Mouse (Mus musculus): ENCODE data around the gene Hmgxb4. TPM values are rescaled to one million over a fixed set of nuclear protein-coding genes. Genes with fewer than 3 reads are reported as not detected.
A peak's percentile ranks its signal among the peaks of the same experiment; 100 is the strongest.
"Not testable (repeated sequence)": the region's sequence is repeated elsewhere in the genome, so short reads cannot be mapped to it uniquely, and the experiment has no call there.

Gene Hmgxb4
- polyA plus RNA-seq (2017; shearing (Covaris generic)): 10 to 100 TPM; 32.6 to 57.3 (median 42.5) TPM

DNA sequence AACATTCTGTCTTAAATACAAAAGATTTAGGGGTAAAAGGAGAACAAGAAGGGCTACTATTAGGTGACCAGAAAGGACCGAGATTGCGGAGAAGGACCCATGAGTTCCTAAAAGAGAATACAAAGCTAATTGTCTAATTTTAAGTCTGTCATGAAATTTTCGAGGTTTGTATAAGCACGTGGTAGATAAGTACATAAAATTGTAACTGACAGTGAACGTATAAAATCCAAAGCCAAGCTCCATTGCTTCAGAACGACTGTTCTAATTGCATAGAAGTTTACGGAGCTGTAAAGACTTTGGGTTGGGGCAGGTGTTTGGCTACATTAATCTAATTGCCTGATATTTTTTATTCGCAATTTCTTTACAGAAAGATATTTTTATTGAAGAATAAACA, at the start of gene Hmgxb4:
TSS of gene Hmgxb4 (plus strand) at position 276 of the 394 bp plus-strand sequence.
- ATAC-seq: peak; percentile 8

DNA sequence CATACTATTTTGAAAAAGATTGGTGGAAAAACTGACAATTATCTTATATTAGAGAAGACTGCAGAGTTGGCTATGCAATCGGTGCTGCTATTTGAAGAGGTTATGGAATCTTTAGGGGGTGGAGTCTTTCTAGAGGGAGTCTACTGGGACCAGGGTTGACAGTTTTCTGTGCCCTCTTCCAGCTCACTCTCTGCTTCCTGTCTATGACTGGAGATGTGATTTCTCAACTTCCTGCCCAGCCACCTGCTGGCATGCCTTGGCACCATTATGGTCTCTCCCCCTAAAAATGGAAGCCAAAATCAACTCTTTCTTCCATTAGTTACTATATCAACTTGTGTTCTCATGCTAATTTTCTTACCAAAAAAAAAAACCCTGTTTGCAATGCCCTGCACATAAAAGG, 43.7 kb upstream of the Hmgxb4 start:
- no peak for ATAC-seq

DNA sequence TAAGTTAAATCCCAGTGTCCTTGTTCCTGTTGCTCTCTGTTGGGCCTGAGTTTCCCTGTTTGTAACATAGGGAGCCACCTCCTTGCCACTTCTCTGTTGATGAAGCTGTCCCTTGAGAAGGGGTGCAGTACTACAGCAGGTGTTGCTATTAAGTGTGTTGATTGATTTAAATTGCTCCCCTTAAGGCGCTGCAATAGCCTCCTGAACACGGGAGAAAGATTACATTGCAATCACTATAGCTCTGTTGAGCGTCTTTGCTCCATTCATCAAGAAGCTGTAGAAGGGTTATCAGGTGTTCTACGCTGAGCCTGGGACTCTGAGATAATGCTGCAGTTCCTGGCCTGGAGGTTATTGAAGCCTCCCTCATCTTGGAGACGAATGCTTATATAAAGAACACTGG, 29.2 kb upstream of the Hmgxb4 start:
- ATAC-seq: no peak

DNA sequence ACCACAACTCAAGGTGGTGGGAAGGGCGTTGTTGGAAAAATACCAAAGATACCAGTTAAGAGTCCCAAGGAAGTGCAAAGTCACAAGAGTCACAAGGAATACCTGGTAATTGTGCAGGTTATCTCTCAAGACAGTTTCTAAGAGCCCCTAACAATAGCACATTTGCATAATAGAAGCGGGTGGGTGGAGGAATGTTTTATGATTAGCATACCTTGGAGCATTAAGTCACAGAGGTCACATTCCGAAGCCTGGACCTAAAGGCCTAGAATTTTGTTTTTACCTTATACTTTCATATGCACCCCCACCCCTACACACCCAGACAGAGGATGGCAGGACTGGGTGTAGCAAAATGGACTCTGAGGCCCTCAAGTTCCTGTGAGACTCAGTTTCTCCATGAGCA, 22.9 kb upstream of the Hmgxb4 start:
- not testable (repeated sequence) for ATAC-seq

DNA sequence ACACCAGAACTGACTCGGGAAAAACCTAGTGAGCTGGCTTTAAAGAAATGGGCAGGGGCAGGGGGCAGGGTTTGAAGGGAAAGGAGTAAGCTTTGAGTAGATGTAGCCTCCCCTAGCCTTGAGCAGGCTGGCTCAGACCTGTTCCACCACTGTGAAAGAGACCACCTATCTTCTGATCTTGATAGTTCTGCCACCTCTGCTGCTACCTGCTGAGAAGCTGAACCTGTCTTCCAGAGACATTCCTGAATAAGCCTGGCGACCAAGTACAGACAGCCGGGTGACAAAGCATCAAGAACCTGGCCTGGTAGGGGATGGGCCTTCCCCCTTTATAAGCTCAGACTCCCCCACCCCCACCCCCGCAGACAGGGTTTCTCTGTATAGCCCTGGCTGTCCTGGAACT, 21.5 kb upstream of the Hmgxb4 start:
- ATAC-seq: no peak

DNA sequence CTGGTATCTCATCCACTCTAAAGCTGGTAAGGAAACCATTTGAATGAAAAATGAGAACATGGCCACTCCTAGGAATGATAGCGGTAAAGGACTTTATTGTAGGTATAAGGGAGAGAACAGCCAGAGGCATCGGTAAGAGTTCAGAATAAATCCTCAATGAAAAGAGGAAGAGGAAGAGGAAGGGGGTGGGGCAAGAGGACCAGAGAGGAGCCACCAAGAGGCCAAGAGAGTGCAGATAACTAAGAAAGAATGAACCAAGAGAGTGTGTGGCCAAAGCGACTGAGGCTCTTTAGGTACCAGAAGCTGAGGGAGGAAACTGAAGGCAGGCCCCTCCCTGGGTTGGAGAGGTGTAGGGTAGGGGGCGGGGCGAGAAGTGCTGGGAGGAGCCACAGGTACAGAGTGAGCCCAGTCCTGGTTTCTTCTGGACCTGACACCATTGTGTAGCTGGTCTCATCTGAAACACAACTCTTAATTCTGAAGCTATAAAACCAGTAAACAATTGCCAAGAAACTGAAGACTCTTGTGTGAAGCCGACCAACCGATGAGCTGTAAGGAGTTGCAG, 20.8 kb upstream of the Hmgxb4 start:
- no peak for ATAC-seq

DNA sequence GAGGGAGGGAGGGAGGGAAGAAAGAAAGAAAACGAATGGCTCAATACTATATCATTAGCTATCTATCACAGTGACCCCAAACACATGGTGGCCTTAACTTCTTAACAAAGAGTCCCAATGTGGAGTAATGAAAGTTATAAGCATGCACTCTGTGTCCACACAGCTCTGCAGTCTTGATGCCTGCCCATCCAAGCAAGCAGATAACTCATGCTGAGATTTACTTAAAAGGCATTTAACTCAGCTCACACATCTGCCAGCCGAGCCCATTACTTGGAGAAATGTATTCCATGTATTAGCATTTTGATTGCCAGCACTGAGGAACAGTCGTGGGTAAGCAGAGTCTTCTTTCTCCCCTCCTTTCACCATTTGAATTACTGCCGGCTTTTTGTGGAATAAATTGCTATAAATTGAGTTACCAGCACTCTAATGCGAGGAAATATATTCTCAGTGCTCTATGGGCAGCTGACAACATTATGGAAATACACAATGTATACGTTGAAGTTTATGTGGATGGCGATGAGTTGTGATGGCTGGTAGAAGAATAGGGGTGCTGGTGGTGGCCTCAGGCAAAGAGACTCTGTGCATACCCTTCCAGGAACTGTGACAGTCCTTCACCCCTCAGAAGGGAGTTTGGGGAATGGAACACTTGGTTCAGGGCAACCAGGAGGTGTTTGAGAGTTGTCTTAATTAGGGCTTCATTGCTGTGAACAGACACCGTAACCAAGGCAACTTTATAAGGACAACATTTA, 19.9 kb upstream of the Hmgxb4 start:
- ATAC-seq: no peak

DNA sequence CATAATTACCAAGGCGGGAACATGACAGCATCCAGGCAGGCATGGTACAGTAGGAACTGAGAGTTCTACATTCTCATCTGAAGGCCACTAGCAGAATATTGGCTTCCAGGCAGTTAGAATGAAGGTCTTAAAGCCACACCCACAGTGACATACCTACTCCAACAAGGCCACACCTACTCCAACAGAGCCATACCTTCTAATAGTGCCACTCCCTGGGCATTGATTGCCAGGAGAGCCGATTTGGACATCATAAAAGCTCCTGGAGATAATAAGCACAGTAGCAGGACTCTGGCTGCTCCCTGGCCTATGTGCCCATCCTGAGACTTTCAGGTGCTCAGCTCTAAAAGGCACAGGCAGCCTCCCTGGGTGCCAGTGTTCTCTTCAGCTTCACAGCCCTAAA, 19.3 kb upstream of the Hmgxb4 start:
- ATAC-seq: no peak

DNA sequence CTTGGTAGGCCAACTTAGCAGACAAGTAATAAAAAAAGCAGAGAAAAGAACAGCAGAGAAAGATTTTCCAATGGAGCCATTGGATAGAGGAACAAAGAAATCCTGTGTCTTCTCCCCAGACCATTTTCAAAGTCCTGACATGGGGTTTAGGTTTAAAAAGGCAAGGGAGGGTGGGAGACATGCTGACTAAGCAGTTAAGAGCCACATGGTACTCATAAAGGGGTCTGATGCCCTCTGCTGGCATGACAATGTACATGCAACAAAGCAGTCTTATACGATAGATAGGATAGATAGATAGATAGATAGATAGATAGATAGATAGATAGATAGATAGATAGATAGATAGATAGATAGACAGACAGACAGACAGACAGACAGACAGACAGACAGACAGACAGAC, 15.7 kb upstream of the Hmgxb4 start:
- no peak for ATAC-seq

DNA sequence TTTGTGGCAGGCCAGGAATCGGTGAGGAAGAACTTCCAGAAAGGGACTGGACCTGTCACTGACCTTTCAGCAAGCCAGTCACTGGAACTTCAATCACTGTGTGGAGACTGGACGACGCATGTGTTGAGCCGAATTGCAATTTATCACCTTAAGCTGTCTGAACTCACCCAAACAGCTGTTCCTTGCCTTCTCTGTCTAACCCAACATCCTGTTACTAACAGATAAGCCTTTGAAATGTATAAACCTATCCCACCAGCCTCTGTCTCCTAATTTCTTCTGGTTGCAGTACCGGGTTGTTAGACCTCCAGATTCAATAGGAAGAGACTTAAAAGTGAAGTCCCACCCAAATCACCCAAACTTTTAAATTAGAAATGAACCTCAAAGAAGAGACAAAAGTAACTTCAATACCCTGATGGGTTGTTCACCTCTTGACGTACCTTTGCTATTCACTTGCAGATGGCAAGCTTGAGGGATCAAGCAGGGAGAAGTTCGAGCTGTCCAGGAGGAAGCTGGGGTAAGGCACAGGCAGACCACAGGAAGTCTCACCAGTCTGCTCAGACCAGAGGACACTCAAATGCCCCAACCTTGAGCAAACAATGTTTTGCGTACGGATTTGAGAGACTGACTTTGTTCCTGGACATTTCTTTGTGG, 13.0 kb upstream of the Hmgxb4 start:
- no peak for ATAC-seq

DNA sequence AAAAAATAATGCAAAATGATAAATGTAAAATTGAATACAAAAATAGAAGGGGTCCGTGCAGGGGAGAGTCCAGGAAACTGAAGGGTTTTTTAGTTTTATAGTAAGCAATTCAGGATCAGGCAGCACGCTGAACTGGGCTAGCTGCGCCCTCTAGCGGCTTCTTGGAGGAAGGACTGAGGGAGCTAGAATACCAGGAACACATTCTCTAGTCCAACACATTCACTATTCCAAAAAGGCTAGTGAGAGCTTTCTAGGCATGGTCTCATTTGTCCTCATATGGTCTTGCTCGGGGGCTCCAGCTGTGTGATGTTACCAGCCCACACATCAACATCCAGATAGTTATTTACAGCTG, 12.5 kb upstream of the Hmgxb4 start:
- ATAC-seq: peak; percentile 67

DNA sequence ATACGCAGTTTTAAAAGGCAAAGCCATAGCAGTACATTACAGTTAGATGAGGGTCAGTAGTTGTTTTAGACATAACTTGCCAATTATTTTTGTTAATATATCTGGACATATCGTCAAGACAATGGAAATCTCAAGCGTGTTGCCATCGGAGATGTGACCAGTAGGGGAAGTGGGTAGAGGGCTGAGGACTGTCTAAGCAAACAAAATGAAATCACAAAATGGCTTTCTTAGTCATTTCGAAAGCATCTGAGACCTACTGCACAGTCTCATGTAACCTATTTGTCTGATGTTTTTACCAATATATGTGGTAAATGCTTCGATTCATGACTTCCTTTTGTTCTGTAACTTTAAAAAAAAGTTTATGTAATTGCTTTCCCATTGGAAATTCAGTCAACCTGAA, 11.3 kb upstream of the Hmgxb4 start:
- no peak for ATAC-seq

DNA sequence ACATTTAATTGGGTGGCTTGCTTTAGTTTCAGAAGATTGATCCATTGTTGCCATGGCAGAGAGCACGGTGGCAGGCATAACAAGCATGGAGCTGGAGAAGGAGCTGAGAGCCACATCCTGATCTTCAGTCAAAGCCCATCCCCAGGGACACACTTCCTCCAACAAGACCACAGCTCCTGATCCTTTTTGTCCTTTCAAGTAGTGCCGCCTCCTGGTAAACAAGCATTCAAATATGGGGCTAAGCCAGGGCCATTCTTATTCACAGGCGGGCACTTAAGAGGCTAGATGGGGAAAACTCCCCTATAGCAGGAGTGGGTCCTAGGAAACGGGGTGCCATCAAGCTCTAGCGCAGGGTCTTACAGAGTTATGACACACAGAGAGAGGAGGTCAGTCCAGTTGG, 5.7 kb upstream of the Hmgxb4 start:
- no peak for ATAC-seq

DNA sequence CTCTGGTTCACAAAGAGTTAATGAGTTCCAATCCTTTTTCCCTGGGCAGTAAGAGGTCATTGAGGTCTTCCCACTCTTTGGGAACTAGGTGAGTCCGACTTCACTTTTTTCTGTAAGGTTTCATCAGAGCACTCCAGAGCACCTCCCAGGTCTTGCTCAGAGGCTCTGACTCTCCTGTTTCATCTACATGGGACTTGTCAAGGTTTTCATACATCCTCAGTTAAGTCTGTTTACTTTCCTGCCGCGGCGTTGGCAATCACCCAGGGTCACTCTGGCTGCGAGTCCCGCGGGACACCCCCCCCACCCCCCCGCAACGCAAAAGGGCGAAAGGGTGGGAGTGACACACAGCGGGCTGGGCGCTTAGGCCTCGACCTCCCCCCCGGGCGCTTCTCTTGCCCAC, 3.1 kb upstream of the Hmgxb4 start:
- ATAC-seq: no peak

DNA sequence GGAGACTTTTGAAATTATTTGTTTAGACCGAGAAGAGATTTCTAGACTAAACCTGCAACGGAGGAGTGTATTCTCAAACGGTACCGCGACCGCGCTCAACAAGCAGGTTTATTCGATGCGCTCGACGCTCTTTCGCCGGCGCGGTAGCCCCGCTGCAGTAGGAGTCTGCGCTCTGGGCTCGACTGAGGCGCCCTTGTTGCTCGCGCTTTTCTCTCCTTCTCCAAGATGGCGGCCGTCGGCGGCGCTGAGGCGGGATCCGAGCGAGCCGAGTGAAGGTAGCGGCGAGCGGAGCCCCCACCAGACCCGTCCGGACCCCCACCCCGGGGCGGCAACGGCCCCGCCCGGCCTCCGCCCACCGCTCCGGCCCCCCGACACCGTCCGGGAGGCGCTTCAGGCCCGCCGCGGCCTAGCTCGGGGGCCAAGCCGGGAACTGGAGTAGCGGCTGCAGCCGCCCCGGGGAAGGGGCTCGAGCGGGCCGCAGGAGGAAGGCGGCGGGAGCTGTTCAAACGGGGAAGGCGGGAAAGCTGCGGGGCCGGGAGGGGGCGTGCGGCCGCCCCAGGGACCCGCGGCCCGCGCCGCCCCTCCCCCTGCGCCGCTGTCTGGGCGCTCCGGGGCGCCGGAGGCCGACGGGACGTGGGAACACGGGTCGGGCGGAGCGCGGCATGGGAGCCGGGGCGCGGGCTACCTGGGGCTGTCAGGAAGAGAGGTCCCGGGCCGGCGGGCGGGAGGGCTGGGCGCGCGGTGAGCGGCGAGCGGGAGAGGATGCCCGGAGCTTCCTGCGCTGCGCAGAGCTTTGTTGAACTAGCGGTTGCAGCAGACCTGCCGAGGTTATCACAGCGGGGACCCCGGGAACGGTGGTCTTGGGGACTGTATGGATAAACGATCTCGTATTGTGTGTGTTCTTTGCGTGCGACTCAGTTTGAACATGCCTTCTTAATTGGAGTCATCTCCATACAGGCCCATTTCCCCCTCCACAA, 607 bp downstream of the Hmgxb4 start:
- peak; percentile 96 for ATAC-seq

DNA sequence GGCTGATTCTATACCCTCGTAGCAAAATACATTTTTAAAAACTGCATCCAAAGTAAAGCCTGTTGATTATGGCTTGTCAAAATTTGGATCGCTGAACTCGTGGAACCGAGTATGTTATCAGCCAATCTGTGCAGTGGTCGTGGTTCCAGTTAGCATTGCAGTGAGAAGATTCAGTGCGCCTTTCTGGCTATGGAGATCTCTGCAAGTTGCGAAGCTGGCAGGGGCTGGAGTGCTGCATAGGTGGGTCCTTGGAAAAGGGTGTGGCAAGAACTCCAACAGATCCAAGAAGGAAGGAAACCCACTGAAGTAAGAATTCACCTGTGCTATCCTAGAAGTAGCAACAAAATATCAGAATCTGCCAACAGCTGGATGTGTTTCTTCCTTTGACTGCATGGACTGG, 1.4 kb downstream of the Hmgxb4 start:
- ATAC-seq: no peak

DNA sequence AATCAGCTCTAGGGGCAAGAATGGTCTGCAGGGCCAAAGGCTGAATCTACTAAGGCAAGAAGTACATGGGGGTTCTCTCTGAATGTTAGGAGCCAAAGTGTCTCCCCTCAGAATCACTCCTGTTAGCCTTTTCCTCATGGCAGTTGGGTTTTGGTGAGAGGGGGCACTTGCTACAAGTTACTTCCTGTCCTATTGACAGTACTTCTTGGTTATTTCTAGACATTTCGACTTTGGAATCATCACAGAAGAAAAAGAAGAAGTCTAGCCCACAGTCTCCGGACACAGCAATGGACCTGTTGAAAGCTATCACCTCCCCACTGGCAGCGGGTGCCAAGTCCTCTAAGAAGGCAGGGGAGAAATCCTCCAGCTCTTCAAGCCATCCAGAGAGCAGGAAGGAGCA, 7.3 kb downstream of the Hmgxb4 start:
- ATAC-seq: no peak

DNA sequence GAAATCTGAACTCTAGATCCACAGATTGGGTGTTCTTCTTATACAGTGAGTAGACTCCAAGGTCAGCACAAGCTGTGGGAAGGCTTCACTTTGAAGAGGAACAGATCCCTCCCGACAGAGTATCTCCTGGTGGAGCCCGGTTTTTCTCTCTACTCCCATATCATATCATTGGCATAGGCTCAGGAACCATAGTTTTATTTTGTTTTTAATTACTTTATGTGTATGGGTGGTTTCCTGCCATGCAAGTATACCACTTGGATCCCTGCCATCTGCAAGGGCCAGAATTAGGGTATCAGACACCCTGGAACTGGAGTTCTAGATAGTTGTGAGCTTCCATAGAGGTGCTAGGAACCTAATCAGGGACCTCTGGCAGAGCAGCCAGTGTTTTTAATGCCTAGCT, 15.7 kb downstream of the Hmgxb4 start:
- no peak for ATAC-seq

DNA sequence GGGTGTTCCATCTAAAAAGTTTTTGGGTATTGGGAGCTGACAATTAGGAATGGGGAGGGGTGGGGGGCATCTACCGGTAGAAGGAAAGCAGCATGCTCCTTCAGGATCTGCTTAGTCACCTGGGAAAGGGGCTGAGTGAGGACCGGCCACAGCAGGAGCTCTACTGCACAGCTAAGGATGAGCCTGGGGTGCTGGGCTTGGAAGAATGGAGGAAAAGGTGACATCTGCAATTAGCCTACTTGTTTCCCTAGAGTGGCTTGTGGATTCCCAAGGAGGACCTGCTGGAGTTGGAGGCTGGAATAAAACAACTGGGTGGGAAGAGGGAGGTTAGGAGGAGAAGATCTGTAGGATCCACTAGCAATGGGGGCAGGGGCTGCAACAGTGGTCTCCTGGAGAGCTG, 20.4 kb downstream of the Hmgxb4 start:
- no peak for ATAC-seq

DNA sequence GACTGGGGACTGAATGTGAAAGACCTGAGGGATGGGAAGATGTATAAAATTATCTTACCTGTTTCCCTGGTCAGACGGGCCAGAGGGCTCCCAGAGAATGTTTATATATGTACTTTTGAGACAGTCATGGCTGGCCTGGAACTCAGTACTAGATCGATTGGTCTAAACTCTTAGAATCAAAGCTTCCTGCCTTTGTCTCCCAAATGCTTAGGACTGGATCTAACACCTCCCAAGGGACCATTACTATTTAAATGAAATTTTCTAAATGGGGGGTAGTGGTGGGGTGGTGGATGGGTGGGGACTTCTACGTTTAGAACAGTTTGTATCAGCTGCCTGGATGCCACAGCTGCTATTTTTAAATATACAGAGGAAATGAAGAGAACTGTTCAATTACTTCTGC, 20.8 kb downstream of the Hmgxb4 start:
- no peak for ATAC-seq

DNA sequence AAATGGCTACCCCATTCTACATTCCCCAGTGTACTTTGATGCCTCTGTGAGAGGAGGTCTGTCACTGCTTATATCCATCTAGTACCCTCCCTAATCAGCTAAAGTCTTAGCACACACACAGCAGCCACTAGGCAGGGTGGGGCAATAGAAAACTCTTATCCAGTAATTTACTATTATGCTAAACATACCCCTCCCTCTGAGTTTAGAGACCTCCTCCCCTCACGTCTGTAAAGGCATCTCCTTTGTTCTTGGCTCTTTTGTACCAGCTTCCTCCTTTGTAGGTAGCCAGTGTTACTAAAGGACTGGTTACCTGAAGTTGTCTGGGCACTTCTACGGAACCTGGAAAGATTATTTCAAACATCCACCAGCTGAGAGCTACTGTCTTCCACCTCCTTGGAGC, 22.8 kb downstream of the Hmgxb4 start:
- no peak for ATAC-seq

DNA sequence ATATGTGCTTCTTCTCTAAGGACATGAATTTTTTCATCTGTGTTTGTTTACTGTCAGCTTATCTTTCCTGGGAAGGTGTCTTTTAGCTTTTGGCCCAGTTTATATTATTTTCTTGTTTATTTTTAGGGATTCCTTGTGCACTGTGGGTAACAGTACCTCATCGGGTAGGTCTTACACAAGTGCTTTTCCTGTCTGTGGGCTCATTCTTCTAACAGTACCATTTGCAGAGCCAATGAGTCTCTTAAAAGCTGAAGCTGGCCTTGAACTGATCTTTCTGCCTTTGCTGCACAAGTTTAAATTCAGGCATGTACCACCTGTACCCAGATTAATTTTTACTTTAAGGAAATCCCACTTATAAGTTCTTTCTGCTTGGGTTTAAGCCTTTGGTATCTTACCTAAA, 23.3 kb downstream of the Hmgxb4 start:
- no peak for ATAC-seq

DNA sequence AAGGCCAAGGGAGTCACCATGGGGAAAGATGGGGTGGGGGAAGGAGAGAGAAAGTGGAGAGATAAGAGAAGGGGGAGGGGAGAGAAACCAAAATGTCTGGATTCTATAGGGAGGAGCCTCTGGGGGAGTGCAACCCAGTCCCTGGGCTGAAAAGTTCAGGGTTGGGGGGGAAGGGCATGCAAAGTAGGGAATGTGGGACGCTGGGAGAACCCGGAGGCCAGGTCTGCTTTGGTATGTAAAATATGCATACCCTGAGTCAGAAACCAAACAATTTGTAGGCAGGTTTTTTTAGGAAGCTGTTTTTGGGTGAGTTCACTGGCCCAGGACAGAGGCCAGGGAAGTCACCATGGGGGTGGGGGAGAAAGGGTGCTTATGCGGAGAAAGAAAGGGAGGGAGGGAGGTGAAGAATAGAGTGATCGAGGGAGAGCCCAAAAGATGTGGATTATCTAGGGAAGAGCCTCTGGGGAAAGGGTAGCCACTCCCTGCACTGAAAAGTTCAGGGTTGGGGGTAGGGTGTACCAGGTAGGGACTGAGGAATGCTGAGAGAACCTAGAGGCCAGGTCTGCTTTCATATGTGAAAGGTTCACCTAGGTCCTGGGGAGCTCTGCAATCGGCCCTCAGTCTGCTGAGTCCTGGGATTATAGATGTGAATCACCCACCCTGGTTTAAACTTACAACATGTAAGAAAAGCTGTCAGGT, 25.3 kb downstream of the Hmgxb4 start:
- ATAC-seq: no peak

Measured in inflammation-experienced regulatory T-cells, adult 6 months (primary cell).